Mouse (Mus musculus): ENCODE measurements at regions not wholly inside any gene's neighbourhood (a gene's known extent, or its start where the extent isn't known, plus 50 kb on each side); places are given as distances from the start of the nearest gene placed in this dataset.
A peak's percentile ranks its signal among the peaks of the same experiment; 100 is the strongest.

GRCm38 (mm10) chr15:40023195-40023594, 111.0 kb upstream of the 9330182O14Rik start:
- Histone ChIP-seq H3K27ac (replicated peaks) (no peak overlapping the region), H3K4me1 (no peaks in the 10 kb centered on the region; the same call in 1 of the 2 replicates), H3K4me2 (replicated peaks) (no peak overlapping the region), H3K9ac (no peak overlapping the region), H3K27me3 (no peaks in the 10 kb centered on the region), H3K4me3 (replicated peaks) (no peak overlapping the region), H3K9me3 (replicated peaks) (no peaks in the 10 kb centered on the region), H3K36me3 (no peaks in the 10 kb centered on the region)
- 88% methylated on average over 3 of the region's 3 CpGs for WGBS
- ATAC-seq (ENCODE audit: insufficient number of reproducible peaks, low FRiP score, low TSS enrichment, low read depth): no peak

GRCm38 (mm10) chr15:40032088-40032487, 102.1 kb upstream of the 9330182O14Rik start:
- H3K27me3 ChIP-seq: no peaks in the 10 kb centered on the region
- ATAC-seq (ENCODE audit: insufficient number of reproducible peaks, low FRiP score, low TSS enrichment, low read depth): no peak
- no peak overlapping the region for H3K4me3 ChIP-seq (replicated peaks)
- no peak overlapping the region for H3K27ac ChIP-seq (replicated peaks)
- no peaks in the 10 kb centered on the region for H3K36me3 ChIP-seq
- no peaks in the 10 kb centered on the region for H3K9me3 ChIP-seq (replicated peaks)
- no peak overlapping the region for H3K4me2 ChIP-seq (replicated peaks)
- H3K4me1 ChIP-seq: no peaks in the 10 kb centered on the region
- H3K9ac ChIP-seq: no peak overlapping the region

GRCm38 (mm10) chr15:40036181-40036580, 98.0 kb upstream of the 9330182O14Rik start:
- no peak overlapping the region for H3K4me3 ChIP-seq (replicated peaks)
- H3K27me3 ChIP-seq: no peaks in the 10 kb centered on the region
- no peak overlapping the region for H3K4me2 ChIP-seq (replicated peaks)
- H3K9me3 ChIP-seq (replicated peaks): no peaks in the 10 kb centered on the region
- 83% methylated on average over 1 of the region's 1 CpGs for WGBS
- no peak overlapping the region for H3K9ac ChIP-seq
- H3K36me3 ChIP-seq: no peaks in the 10 kb centered on the region
- ATAC-seq (ENCODE audit: insufficient number of reproducible peaks, low FRiP score, low TSS enrichment, low read depth): no peak
- no peaks in the 10 kb centered on the region for H3K4me1 ChIP-seq
- no peak overlapping the region for H3K27ac ChIP-seq (replicated peaks)

- H3K4me1 ChIP-seq: no peaks in the 10 kb centered on the region
- no peak overlapping the region for H3K27ac ChIP-seq (replicated peaks)
- no peaks in the 10 kb centered on the region for H3K36me3 ChIP-seq
- H3K9ac ChIP-seq: no peak overlapping the region
- ATAC-seq (ENCODE audit: insufficient number of reproducible peaks, low FRiP score, low TSS enrichment, low read depth): no peak
- no peaks in the 10 kb centered on the region for H3K27me3 ChIP-seq
- 59% methylated on average over 7 of the region's 7 CpGs for WGBS
- H3K4me2 ChIP-seq (replicated peaks): no peak overlapping the region
- H3K4me3 ChIP-seq (replicated peaks): no peak overlapping the region
- H3K9me3 ChIP-seq (replicated peaks): no peaks in the 10 kb centered on the region
Measured at GRCm38 (mm10) chr15:40037266-40037665, 96.9 kb upstream of the 9330182O14Rik start.

GRCm38 (mm10) chr15:40046219-40046618, 87.9 kb upstream of the 9330182O14Rik start:
- Histone ChIP-seq H3K27ac (replicated peaks) (no peak overlapping the region), H3K4me2 (replicated peaks) (no peak overlapping the region), H3K4me3 (replicated peaks) (no peak overlapping the region), H3K36me3 (no peaks in the 10 kb centered on the region), H3K27me3 (no peaks in the 10 kb centered on the region), H3K9ac (no peak overlapping the region), H3K9me3 (replicated peaks) (no peaks in the 10 kb centered on the region), H3K4me1 (no peaks in the 10 kb centered on the region)
- ATAC-seq (ENCODE audit: insufficient number of reproducible peaks, low FRiP score, low TSS enrichment, low read depth): no peak
- 68% methylated on average over 5 of the region's 5 CpGs for WGBS

- H3K27me3 ChIP-seq: no peaks in the 10 kb centered on the region
- no peaks in the 10 kb centered on the region for H3K9me3 ChIP-seq (replicated peaks)
- H3K36me3 ChIP-seq: no peaks in the 10 kb centered on the region
- H3K4me1 ChIP-seq: no peaks in the 10 kb centered on the region
- H3K4me3 ChIP-seq (replicated peaks): no peak overlapping the region
- H3K9ac ChIP-seq: no peak overlapping the region
- no peak overlapping the region for H3K27ac ChIP-seq (replicated peaks)
- H3K4me2 ChIP-seq (replicated peaks): no peak overlapping the region
- ATAC-seq (ENCODE audit: insufficient number of reproducible peaks, low FRiP score, low TSS enrichment, low read depth): no peak
- 60% methylated on average over 1 of the region's 1 CpGs for WGBS
Measured at GRCm38 (mm10) chr15:40047100-40047499, 87.1 kb upstream of the 9330182O14Rik start.

GRCm38 (mm10) chr15:40068051-40068450, 66.1 kb upstream of the 9330182O14Rik start:
- no peaks in the 10 kb centered on the region for H3K4me1 ChIP-seq
- no peak overlapping the region for H3K4me3 ChIP-seq (replicated peaks)
- H3K27ac ChIP-seq (replicated peaks): no peak overlapping the region
- H3K9ac ChIP-seq: no peak overlapping the region
- H3K36me3 ChIP-seq: no peaks in the 10 kb centered on the region
- 80% methylated on average over 2 of the region's 2 CpGs for WGBS
- no peaks in the 10 kb centered on the region for H3K9me3 ChIP-seq (replicated peaks)
- no peaks in the 10 kb centered on the region for H3K27me3 ChIP-seq
- no peak for ATAC-seq (ENCODE audit: insufficient number of reproducible peaks, low FRiP score, low TSS enrichment, low read depth)
- H3K4me2 ChIP-seq (replicated peaks): no peak overlapping the region

GRCm38 (mm10) chr15:40075334-40075893, 58.8 kb upstream of the 9330182O14Rik start:
- no peaks in the 10 kb centered on the region for H3K36me3 ChIP-seq
- H3K9me3 ChIP-seq (replicated peaks): no peaks in the 10 kb centered on the region
- no peaks in the 10 kb centered on the region for H3K27me3 ChIP-seq
- no peak overlapping the region for H3K27ac ChIP-seq (replicated peaks)
- ATAC-seq (ENCODE audit: insufficient number of reproducible peaks, low FRiP score, low TSS enrichment, low read depth): peak; percentile 67
- peaks cover 7% of the 10 kb centered on the region; the same call in 1 of the 2 replicates for H3K4me1 ChIP-seq
- H3K4me2 ChIP-seq (replicated peaks): no peak overlapping the region
- H3K9ac ChIP-seq: no peak overlapping the region
- WGBS: 64% methylated on average over 3 of the region's 3 CpGs
- no peak overlapping the region for H3K4me3 ChIP-seq (replicated peaks)

GRCm38 (mm10) chr15:40079872-40080271, 54.3 kb upstream of the 9330182O14Rik start:
- Histone ChIP-seq H3K9ac (no peak overlapping the region), H3K27ac (replicated peaks) (no peak overlapping the region), H3K4me1 (peaks cover 7% of the 10 kb centered on the region; the same call in 1 of the 2 replicates), H3K9me3 (replicated peaks) (no peaks in the 10 kb centered on the region), H3K4me2 (replicated peaks) (no peak overlapping the region), H3K27me3 (no peaks in the 10 kb centered on the region), H3K4me3 (replicated peaks) (no peak overlapping the region), H3K36me3 (no peaks in the 10 kb centered on the region)
- WGBS: 71% methylated on average over 6 of the region's 6 CpGs
- ATAC-seq (ENCODE audit: insufficient number of reproducible peaks, low FRiP score, low TSS enrichment, low read depth): no peak
